Mouse (Mus musculus) embryonic facial prominence, embryonic 11.5 days (tissue): ENCODE measurements around the gene Prkar2b. TPM values are rescaled to one million over a fixed set of nuclear protein-coding genes. Genes with fewer than 3 reads are reported as not detected.

ENCODE experiments used
- ATAC-seq: fragments of 200-750 bp; cut with Nextera tagmentation; replicated peaks from 2 replicates; pipeline ENCODE4 v1.8.0; 2017; ENCODE audit warnings: low read depth; ENCODE audit not compliant: insufficient number of reproducible peaks, low FRiP score, low TSS enrichment
- DNase-seq: peaks from one replicate; pipeline ENCODE4 v3.0.0-alpha.2; 2015; ENCODE audit warnings: low spot score
- H3K27ac ChIP-seq: fragments of 300-500 bp; sonication (generic); replicated peaks from 2 replicates; pipeline ENCODE4 v1.5.1; 2014; ENCODE audit warnings: mild to moderate bottlenecking, low read depth, low read length, control low read depth
- H3K27me3 ChIP-seq: fragments of 300-500 bp; sonication (generic); 2 replicates; pipeline ENCODE4 v1.6.1; 2014; ENCODE audit warnings: mild to moderate bottlenecking, low read length, moderate library complexity, mixed read lengths; ENCODE audit not compliant: control insufficient read depth, insufficient read depth
- H3K36me3 ChIP-seq: fragments of 300-500 bp; sonication (generic); replicated peaks from 2 replicates; pipeline ENCODE4 v1.6.1; 2014; ENCODE audit warnings: low read depth, mild to moderate bottlenecking, low read length, moderate library complexity, mixed read lengths; ENCODE audit not compliant: control insufficient read depth, insufficient read depth
- H3K4me1 ChIP-seq: fragments of 300-500 bp; sonication (generic); 2 replicates; pipeline ENCODE4 v1.6.1; 2014; ENCODE audit warnings: low read length, mixed read lengths; ENCODE audit not compliant: control insufficient read depth, insufficient read depth
- H3K4me2 ChIP-seq: fragments of 300-500 bp; sonication (generic); 2 replicates; pipeline ENCODE4 v1.6.1; 2014; ENCODE audit warnings: low read depth, mild to moderate bottlenecking, control low read depth, low read length, moderate library complexity
- H3K4me3 ChIP-seq: fragments of 300-500 bp; sonication (generic); 2 replicates; pipeline ENCODE4 v1.5.1; 2014; ENCODE audit warnings: low read depth, low read length, control low read depth
- H3K9ac ChIP-seq: fragments of 300-500 bp; sonication (generic); replicated peaks from 2 replicates; pipeline ENCODE4 v1.6.1; 2014; ENCODE audit warnings: mild to moderate bottlenecking, control low read depth, low read length
- H3K9me3 ChIP-seq: fragments of 300-500 bp; sonication (generic); replicated peaks from 2 replicates; pipeline ENCODE4 v1.6.1; 2016; ENCODE audit warnings: mild to moderate bottlenecking, low read length, inconsistent platforms, mixed read lengths; ENCODE audit not compliant: control insufficient read depth
- WGBS: fragments of 180-500 bp; shearing (Covaris S2); extraction: QIAGEN DNeasy Blood & Tissue Kit; methylation state at CpG from one replicate; pipeline ENCODE4 v1.1.7; 2014; 5-methylcytosine and 5-hydroxymethylcytosine counted together
- polyA plus RNA-seq: library from polyadenylated mRNA; unstranded; fragments of >200 nt; fragmentation: Nextera tagmentation; extraction: Ambion mirVana; gene quantifications from 2 replicates; pipeline ENCODE4 v1.2.1, GENCODE M21; 2014

The Prkar2b gene
- polyA plus RNA-seq, result 59.4 and 65.4 TPM in 2 replicates

- peak within 1 kb of the TSS; percentile 79 for H3K4me3 ChIP-seq
- under 1% methylated on average over 54 of the region's 64 CpGs for WGBS
- H3K4me2 ChIP-seq, result peak within 1 kb of the TSS; percentile 86
- peak within 1 kb of the TSS; percentile 85 for H3K9ac ChIP-seq
- peak within 1 kb of the TSS; percentile 96 for H3K27ac ChIP-seq
- DNase-seq (peak; percentile 93), ATAC-seq (peak; percentile 96)
- no peaks in the 10 kb centered on the region for H3K36me3 ChIP-seq
- no peaks in the 10 kb centered on the region for H3K9me3 ChIP-seq
- no peaks in the 10 kb centered on the region for H3K4me1 ChIP-seq
- no peaks in the 10 kb centered on the region for H3K27me3 ChIP-seq
These were observed at the start of gene Prkar2b for GRCm38 (mm10) chr12:32061090-32061930. TSS of gene Prkar2b (minus strand) at chr12:32061296.

- Histone ChIP-seq H3K9ac (no peak overlapping the region), H3K27ac (no peak overlapping the region), H3K36me3 (no peaks in the 10 kb centered on the region), H3K4me2 (no peak overlapping the region), H3K9me3 (no peaks in the 10 kb centered on the region), H3K4me3 (no peak overlapping the region), H3K27me3 (no peaks in the 10 kb centered on the region), H3K4me1 (no peaks in the 10 kb centered on the region)
- WGBS, result 80% methylated on average over 8 of the region's 8 CpGs
- DNase-seq (no peak), ATAC-seq (no peak)
These were observed 48.1 kb upstream of the Prkar2b start for GRCm38 (mm10) chr12:32109201-32109600.

GRCm38 (mm10) chr12:32104955-32105521 lies 43.9 kb upstream of the Prkar2b start:
- H3K36me3 ChIP-seq, result no peaks in the 10 kb centered on the region
- no peaks in the 10 kb centered on the region for H3K27me3 ChIP-seq
- H3K9ac ChIP-seq, result no peak overlapping the region
- WGBS, result 56% methylated on average over 4 of the region's 4 CpGs
- no peaks in the 10 kb centered on the region for H3K9me3 ChIP-seq
- ATAC-seq (no peak), DNase-seq (no peak)
- H3K4me2 ChIP-seq, result no peak overlapping the region
- H3K27ac ChIP-seq, result no peak overlapping the region
- no peaks in the 10 kb centered on the region for H3K4me1 ChIP-seq
- no peak overlapping the region for H3K4me3 ChIP-seq

- WGBS, result 80% methylated on average over 6 of the region's 6 CpGs
- Histone ChIP-seq H3K9me3 (no peaks in the 10 kb centered on the region), H3K27ac (no peak overlapping the region), H3K9ac (no peak overlapping the region), H3K4me3 (no peak overlapping the region), H3K4me1 (no peaks in the 10 kb centered on the region), H3K4me2 (no peak overlapping the region), H3K27me3 (no peaks in the 10 kb centered on the region), H3K36me3 (no peaks in the 10 kb centered on the region)
- DNase-seq (no peak), ATAC-seq (no peak)
These were observed 43.4 kb upstream of the Prkar2b start for GRCm38 (mm10) chr12:32104451-32104862.

- H3K4me2 ChIP-seq, result no peak overlapping the region
- no peak overlapping the region for H3K4me3 ChIP-seq
- no peaks in the 10 kb centered on the region for H3K4me1 ChIP-seq
- no peaks in the 10 kb centered on the region for H3K27me3 ChIP-seq
- H3K27ac ChIP-seq, result no peak overlapping the region
- ATAC-seq (no peak), DNase-seq (no peak)
- no peak overlapping the region for H3K9ac ChIP-seq
- 93% methylated on average over 4 of the region's 4 CpGs for WGBS
- H3K9me3 ChIP-seq, result no peaks in the 10 kb centered on the region
- H3K36me3 ChIP-seq, result no peaks in the 10 kb centered on the region
These were observed 40.2 kb upstream of the Prkar2b start for GRCm38 (mm10) chr12:32101306-32101705.

GRCm38 (mm10) chr12:32099686-32100206 lies 38.6 kb upstream of the Prkar2b start:
- ATAC-seq (no peak), DNase-seq (no peak)
- Histone ChIP-seq H3K4me3 (no peak overlapping the region), H3K27ac (no peak overlapping the region), H3K36me3 (no peaks in the 10 kb centered on the region), H3K9ac (no peak overlapping the region), H3K4me1 (no peaks in the 10 kb centered on the region), H3K9me3 (no peaks in the 10 kb centered on the region), H3K4me2 (no peak overlapping the region), H3K27me3 (no peaks in the 10 kb centered on the region)
- WGBS, result 90% methylated on average over 4 of the region's 4 CpGs

GRCm38 (mm10) chr12:32098596-32098995 lies 37.5 kb upstream of the Prkar2b start:
- no peaks in the 10 kb centered on the region for H3K27me3 ChIP-seq
- 68% methylated on average over 4 of the region's 4 CpGs for WGBS
- H3K27ac ChIP-seq, result no peak overlapping the region
- no peak overlapping the region for H3K9ac ChIP-seq
- ATAC-seq (no peak), DNase-seq (no peak)
- no peaks in the 10 kb centered on the region for H3K9me3 ChIP-seq
- H3K4me2 ChIP-seq, result no peak overlapping the region
- no peak overlapping the region for H3K4me3 ChIP-seq
- H3K4me1 ChIP-seq, result no peaks in the 10 kb centered on the region
- H3K36me3 ChIP-seq, result no peaks in the 10 kb centered on the region

- no peaks in the 10 kb centered on the region for H3K36me3 ChIP-seq
- no peaks in the 10 kb centered on the region for H3K4me1 ChIP-seq
- H3K4me2 ChIP-seq, result no peak overlapping the region
- DNase-seq (no peak), ATAC-seq (no peak)
- WGBS, result 48% methylated on average over 1 of the region's 1 CpGs
- no peak overlapping the region for H3K9ac ChIP-seq
- H3K4me3 ChIP-seq, result no peak overlapping the region
- no peak overlapping the region for H3K27ac ChIP-seq
- H3K27me3 ChIP-seq, result no peaks in the 10 kb centered on the region
- no peaks in the 10 kb centered on the region for H3K9me3 ChIP-seq
These were observed 36.0 kb upstream of the Prkar2b start for GRCm38 (mm10) chr12:32097107-32097506.
